Mouse (Mus musculus): ENCODE measurements around the gene Defb36.

GRCm38 (mm10) chr2:152625256-152625655 is 21.1 kb downstream of the Defb36 start:
- TF ChIP-seq POLR2A (IDR thresholded peaks at IDR 0.05; ENCODE audit: low read depth, low read length) (no peak), CTCF (IDR thresholded peaks at IDR 0.05; ENCODE audit: extremely low read depth, insufficient read depth, insufficient read length, insufficient replicate concordance) (no peak)
